Mouse (Mus musculus): Measurements from ENCODE around the gene Ypel4. TPM values are rescaled to one million over a fixed set of nuclear protein-coding genes. Genes with fewer than 3 reads are reported as not detected.

The Ypel4 gene
- polyA plus RNA-seq, 1 experiment from 2014 or later: 10.0 TPM

DNA sequence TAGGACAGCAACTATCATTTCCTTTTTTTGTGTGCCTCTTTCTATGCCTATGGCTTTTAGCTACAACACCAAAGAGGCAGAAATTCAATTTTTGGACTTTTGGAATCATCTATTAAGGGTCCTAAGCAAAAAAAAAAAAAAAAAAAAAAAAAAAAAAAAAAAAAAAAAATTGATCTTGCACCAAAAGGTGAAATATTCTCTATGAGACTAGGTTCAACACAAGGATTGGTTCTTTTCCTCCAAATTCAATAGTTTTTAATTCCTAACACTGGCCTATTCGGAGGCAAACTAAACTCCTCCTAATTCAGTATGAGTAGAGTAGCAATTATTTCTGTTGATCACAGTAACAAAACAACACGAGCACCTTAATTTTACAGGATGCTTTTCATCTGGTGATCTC lies 22.0 kb upstream of the Ypel4 start:
- Histone ChIP-seq H3K27me3 (ENCODE audit: control insufficient read depth, insufficient read depth, low read length) (no peaks in the 10 kb centered on the region), H3K9ac (ENCODE audit: low read depth, low read length) (no peak overlapping the region), H3K9me3 (ENCODE audit: control insufficient read depth, low read length) (no peaks in the 10 kb centered on the region), H3K4me2 (replicated peaks; ENCODE audit: low read depth, low read length) (no peak overlapping the region), H3K4me1 (ENCODE audit: control insufficient read depth, insufficient read depth, low read length) (peaks cover 9% of the 10 kb centered on the region; the same call in 1 of the 2 replicates), H3K4me3 (ENCODE audit: low read length) (no peak overlapping the region), H3K27ac (ENCODE audit: low read depth, low read length) (no peak overlapping the region), H3K36me3 (ENCODE audit: control insufficient read depth, insufficient read depth, low read length) (peaks cover 28% of the 10 kb centered on the region)
- ATAC-seq (ENCODE audit: low FRiP score, low TSS enrichment): no peak
- 94% methylated on average over 2 of the region's 2 CpGs for WGBS

GRCm38 (mm10) chr2:84714422-84714810 lies 19.4 kb upstream of the Ypel4 start:
- 1% methylated on average over 22 of the region's 26 CpGs for WGBS
- Histone ChIP-seq H3K36me3 (ENCODE audit: control insufficient read depth, insufficient read depth, low read length) (peaks cover 16% of the 10 kb centered on the region), H3K27ac (ENCODE audit: low read depth, low read length) (peak overlapping the region; percentile 93), H3K9me3 (ENCODE audit: control insufficient read depth, low read length) (no peaks in the 10 kb centered on the region), H3K4me1 (ENCODE audit: control insufficient read depth, insufficient read depth, low read length) (peaks cover 4% of the 10 kb centered on the region; the same call in 1 of the 2 replicates), H3K9ac (ENCODE audit: low read depth, low read length) (peak overlapping the region; percentile 94), H3K4me2 (replicated peaks; ENCODE audit: low read depth, low read length) (peak overlapping the region; percentile 68), H3K27me3 (ENCODE audit: control insufficient read depth, insufficient read depth, low read length) (no peaks in the 10 kb centered on the region), H3K4me3 (ENCODE audit: low read length) (peak overlapping the region; percentile 97)
- peak; percentile 23 for ATAC-seq (ENCODE audit: low FRiP score, low TSS enrichment)

GRCm38 (mm10) chr2:84714811-84715561 lies 18.9 kb upstream of the Ypel4 start, which contains the start of gene Zdhhc5:
Gene Zdhhc5, minus strand, starts transcription at chr2:84715180.
- Histone ChIP-seq H3K9ac (ENCODE audit: low read depth, low read length) (peak within 1 kb of the TSS; percentile 94), H3K4me3 (ENCODE audit: low read length) (peak within 1 kb of the TSS; percentile 97), H3K27me3 (ENCODE audit: control insufficient read depth, insufficient read depth, low read length) (no peaks in the 10 kb centered on the region), H3K27ac (ENCODE audit: low read depth, low read length) (peak within 1 kb of the TSS; percentile 93), H3K4me1 (ENCODE audit: control insufficient read depth, insufficient read depth, low read length) (peaks cover 4% of the 10 kb centered on the region; the same call in 1 of the 2 replicates), H3K9me3 (ENCODE audit: control insufficient read depth, low read length) (no peaks in the 10 kb centered on the region), H3K36me3 (ENCODE audit: control insufficient read depth, insufficient read depth, low read length) (peaks cover 11% of the 10 kb centered on the region), H3K4me2 (replicated peaks; ENCODE audit: low read depth, low read length) (peak within 1 kb of the TSS; percentile 83)
- under 1% methylated on average over 99 of the region's 107 CpGs for WGBS
- peak; percentile 98 for ATAC-seq (ENCODE audit: low FRiP score, low TSS enrichment)

GRCm38 (mm10) chr2:84715562-84716361 lies 18.1 kb upstream of the Ypel4 start:
- peak overlapping the region; percentile 94 for H3K9ac ChIP-seq (ENCODE audit: low read depth, low read length)
- H3K9me3 ChIP-seq (ENCODE audit: control insufficient read depth, low read length): no peaks in the 10 kb centered on the region
- WGBS: under 1% methylated on average over 33 of the region's 33 CpGs
- peaks cover 3% of the 10 kb centered on the region for H3K36me3 ChIP-seq (ENCODE audit: control insufficient read depth, insufficient read depth, low read length)
- peak overlapping the region; percentile 93 for H3K27ac ChIP-seq (ENCODE audit: low read depth, low read length)
- peaks cover 4% of the 10 kb centered on the region; the same call in 1 of the 2 replicates for H3K4me1 ChIP-seq (ENCODE audit: control insufficient read depth, insufficient read depth, low read length)
- H3K4me3 ChIP-seq (ENCODE audit: low read length): peak overlapping the region; percentile 97
- H3K27me3 ChIP-seq (ENCODE audit: control insufficient read depth, insufficient read depth, low read length): no peaks in the 10 kb centered on the region
- H3K4me2 ChIP-seq (replicated peaks; ENCODE audit: low read depth, low read length): peak overlapping the region; percentile 83
- ATAC-seq (ENCODE audit: low FRiP score, low TSS enrichment): peak; percentile 96

DNA sequence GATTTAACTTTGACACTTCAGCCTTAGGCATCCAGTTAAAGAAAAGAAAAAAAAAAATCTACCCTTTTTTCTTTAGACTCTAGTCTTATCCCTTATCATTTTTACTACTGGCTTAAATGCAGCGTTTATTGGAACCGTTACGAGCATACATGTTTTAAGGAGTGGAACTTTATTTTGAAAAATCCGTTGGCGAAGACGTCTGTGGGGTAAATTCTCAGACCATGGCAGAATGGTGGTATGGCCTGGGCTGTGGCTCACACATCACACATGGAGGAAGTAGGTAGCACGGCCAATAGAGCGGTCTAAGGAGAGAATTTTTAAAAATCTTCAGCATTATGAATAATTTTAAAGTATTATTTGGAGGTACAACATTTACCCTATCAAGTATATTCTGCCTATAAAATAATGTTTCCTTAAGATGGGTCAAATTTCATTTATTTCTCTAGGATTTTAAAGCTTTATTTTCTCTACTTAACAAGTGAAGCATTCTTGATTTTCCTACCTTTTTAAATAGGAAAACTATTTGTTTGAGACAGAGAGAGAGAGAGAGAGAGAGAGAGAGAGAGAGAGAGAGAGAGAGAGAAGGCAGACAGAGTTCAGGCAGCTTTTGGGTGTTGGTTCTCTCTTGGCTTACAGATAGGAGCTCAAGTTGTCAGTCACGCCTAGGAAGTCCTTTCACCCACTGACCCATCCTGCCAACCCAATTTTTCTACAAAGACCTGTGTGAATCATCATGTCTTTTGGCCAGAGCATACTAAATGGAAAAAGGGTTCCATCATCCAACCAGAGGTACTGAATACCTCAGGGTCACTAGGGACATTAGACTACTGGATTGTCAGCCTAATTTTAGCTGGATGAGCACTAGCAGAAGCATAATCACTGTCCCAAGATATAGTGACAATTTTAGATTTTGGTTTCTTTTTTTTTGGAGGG lies 17.2 kb upstream of the Ypel4 start:
- Histone ChIP-seq H3K9me3 (ENCODE audit: control insufficient read depth, low read length) (no peaks in the 10 kb centered on the region), H3K9ac (ENCODE audit: low read depth, low read length) (peak overlapping the region; percentile 94), H3K4me3 (ENCODE audit: low read length) (peak overlapping the region; percentile 97), H3K27ac (ENCODE audit: low read depth, low read length) (peak overlapping the region; percentile 93), H3K27me3 (ENCODE audit: control insufficient read depth, insufficient read depth, low read length) (no peaks in the 10 kb centered on the region), H3K36me3 (ENCODE audit: control insufficient read depth, insufficient read depth, low read length) (no peaks in the 10 kb centered on the region; the same call in 1 of the 2 replicates), H3K4me2 (replicated peaks; ENCODE audit: low read depth, low read length) (peak overlapping the region; percentile 83), H3K4me1 (ENCODE audit: control insufficient read depth, insufficient read depth, low read length) (peaks cover 4% of the 10 kb centered on the region; the same call in 1 of the 2 replicates)
- WGBS: 36% methylated on average over 9 of the region's 9 CpGs
- ATAC-seq (ENCODE audit: low FRiP score, low TSS enrichment): no peak

DNA sequence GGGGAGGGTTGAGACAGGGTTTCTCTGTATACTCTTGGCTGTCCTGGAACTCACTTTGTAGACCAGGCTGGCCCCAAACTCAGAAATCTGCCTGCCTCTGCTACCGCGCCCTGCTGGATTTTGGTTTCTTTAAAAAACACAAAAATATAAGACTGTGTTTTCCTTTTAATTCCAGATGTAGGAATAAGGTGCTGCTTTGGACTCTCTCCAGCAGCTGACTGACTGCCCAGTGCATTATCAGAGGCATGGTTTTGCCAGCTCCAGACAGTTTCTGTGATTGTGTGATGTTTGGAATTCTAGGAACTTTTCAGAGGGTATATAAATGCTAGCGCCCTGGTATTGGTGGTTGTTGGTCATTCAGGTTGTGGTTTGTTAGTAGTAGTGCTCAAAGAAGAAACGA lies 16.5 kb upstream of the Ypel4 start:
- Histone ChIP-seq H3K4me2 (replicated peaks; ENCODE audit: low read depth, low read length) (no peak overlapping the region), H3K4me1 (ENCODE audit: control insufficient read depth, insufficient read depth, low read length) (peaks cover 4% of the 10 kb centered on the region; the same call in 1 of the 2 replicates), H3K4me3 (ENCODE audit: low read length) (no peak overlapping the region), H3K36me3 (ENCODE audit: control insufficient read depth, insufficient read depth, low read length) (no peaks in the 10 kb centered on the region; the same call in 1 of the 2 replicates), H3K9me3 (ENCODE audit: control insufficient read depth, low read length) (no peaks in the 10 kb centered on the region), H3K27me3 (ENCODE audit: control insufficient read depth, insufficient read depth, low read length) (no peaks in the 10 kb centered on the region), H3K27ac (ENCODE audit: low read depth, low read length) (no peak overlapping the region), H3K9ac (ENCODE audit: low read depth, low read length) (no peak overlapping the region)
- no peak for ATAC-seq (ENCODE audit: low FRiP score, low TSS enrichment)
- 92% methylated on average over 4 of the region's 4 CpGs for WGBS

DNA sequence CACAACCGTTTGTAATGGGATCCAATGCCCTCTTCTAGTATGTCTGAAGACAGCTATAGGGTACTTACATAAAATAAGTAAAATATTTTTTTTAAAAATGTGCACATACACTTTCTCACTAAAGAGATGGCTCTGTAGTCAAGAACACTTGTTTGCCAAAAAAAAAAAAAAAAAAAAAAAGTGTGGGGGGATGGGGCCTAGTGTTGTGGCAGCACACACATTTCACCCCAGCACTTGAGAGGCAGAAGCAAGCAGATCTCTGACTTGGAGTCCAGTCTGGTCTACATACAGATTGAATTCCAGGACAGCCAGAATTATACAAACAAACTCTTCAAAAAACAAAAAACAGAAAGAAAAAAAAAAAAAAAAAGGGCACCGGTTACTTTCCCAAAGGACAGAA lies 13.1 kb upstream of the Ypel4 start:
- no peak overlapping the region for H3K4me3 ChIP-seq (ENCODE audit: low read length)
- H3K9me3 ChIP-seq (ENCODE audit: control insufficient read depth, low read length): no peaks in the 10 kb centered on the region
- WGBS: 95% methylated on average over 2 of the region's 2 CpGs
- peaks cover 25% of the 10 kb centered on the region for H3K36me3 ChIP-seq (ENCODE audit: control insufficient read depth, insufficient read depth, low read length)
- ATAC-seq (ENCODE audit: low FRiP score, low TSS enrichment): no peak
- H3K4me1 ChIP-seq (ENCODE audit: control insufficient read depth, insufficient read depth, low read length): no peaks in the 10 kb centered on the region
- no peak overlapping the region for H3K4me2 ChIP-seq (replicated peaks; ENCODE audit: low read depth, low read length)
- H3K9ac ChIP-seq (ENCODE audit: low read depth, low read length): no peak overlapping the region
- no peak overlapping the region for H3K27ac ChIP-seq (ENCODE audit: low read depth, low read length)
- H3K27me3 ChIP-seq (ENCODE audit: control insufficient read depth, insufficient read depth, low read length): no peaks in the 10 kb centered on the region

GRCm38 (mm10) chr2:84721182-84721581 lies 12.7 kb upstream of the Ypel4 start:
- Histone ChIP-seq H3K4me1 (ENCODE audit: control insufficient read depth, insufficient read depth, low read length) (peaks cover 2% of the 10 kb centered on the region), H3K27ac (ENCODE audit: low read depth, low read length) (no peak overlapping the region), H3K9ac (ENCODE audit: low read depth, low read length) (no peak overlapping the region), H3K4me3 (ENCODE audit: low read length) (no peak overlapping the region), H3K4me2 (replicated peaks; ENCODE audit: low read depth, low read length) (no peak overlapping the region), H3K9me3 (ENCODE audit: control insufficient read depth, low read length) (no peaks in the 10 kb centered on the region), H3K36me3 (ENCODE audit: control insufficient read depth, insufficient read depth, low read length) (peaks cover 25% of the 10 kb centered on the region), H3K27me3 (ENCODE audit: control insufficient read depth, insufficient read depth, low read length) (no peaks in the 10 kb centered on the region)
- 83% methylated on average over 3 of the region's 3 CpGs for WGBS
- no peak for ATAC-seq (ENCODE audit: low FRiP score, low TSS enrichment)

All from kidney, embryonic 14.5 days (tissue).